Mouse (Mus musculus): ENCODE results near the gene Dlgap1.

- TF ChIP-seq CTCF (IDR thresholded peaks at IDR 0.05; ENCODE audit: low read depth): no peak
- no peak for TF ChIP-seq EP300 (IDR thresholded peaks at IDR 0.05; ENCODE audit: low read depth)
These were observed 445.3 kb downstream of the Dlgap1 start for GRCm38 (mm10) chr17:70414202-70414601.
